Mouse (Mus musculus): ENCODE results near the gene Pax3. TPM values are rescaled to one million over a fixed set of nuclear protein-coding genes. Genes with fewer than 3 reads are reported as not detected.

Gene Pax3
- polyA plus RNA-seq, 1 experiment from 2014 or later = 0.70 TPM

GRCm38 (mm10) chr1:78157930-78158329 lies 39.0 kb downstream of the Pax3 start:
- no peak overlapping the region for H3K4me3 ChIP-seq
- ATAC-seq (replicated peaks) = no peak
- no peak overlapping the region for H3K27ac ChIP-seq (replicated peaks)
- peaks cover 83% of the 10 kb centered on the region for H3K27me3 ChIP-seq
- no peak overlapping the region for H3K4me2 ChIP-seq (replicated peaks)
- no peaks in the 10 kb centered on the region for H3K4me1 ChIP-seq
- no peak overlapping the region for H3K9ac ChIP-seq (replicated peaks)
- H3K9me3 ChIP-seq = no peaks in the 10 kb centered on the region
- WGBS = 30% methylated on average over 6 of the region's 6 CpGs
- H3K36me3 ChIP-seq = no peaks in the 10 kb centered on the region

GRCm38 (mm10) chr1:78155796-78156195 lies 41.1 kb downstream of the Pax3 start:
- no peaks in the 10 kb centered on the region for H3K4me1 ChIP-seq
- no peak overlapping the region for H3K27ac ChIP-seq (replicated peaks)
- no peak for ATAC-seq (replicated peaks)
- no peaks in the 10 kb centered on the region for H3K9me3 ChIP-seq
- 82% methylated on average over 4 of the region's 4 CpGs for WGBS
- H3K36me3 ChIP-seq = no peaks in the 10 kb centered on the region
- H3K4me3 ChIP-seq = no peak overlapping the region
- no peak overlapping the region for H3K4me2 ChIP-seq (replicated peaks)
- H3K9ac ChIP-seq (replicated peaks) = no peak overlapping the region
- H3K27me3 ChIP-seq = peaks cover 84% of the 10 kb centered on the region

- H3K4me3 ChIP-seq = no peak overlapping the region
- H3K9me3 ChIP-seq = no peaks in the 10 kb centered on the region
- peaks cover 97% of the 10 kb centered on the region for H3K27me3 ChIP-seq
- H3K4me2 ChIP-seq (replicated peaks) = no peak overlapping the region
- no peak overlapping the region for H3K9ac ChIP-seq (replicated peaks)
- 59% methylated on average over 2 of the region's 2 CpGs for WGBS
- H3K4me1 ChIP-seq = no peaks in the 10 kb centered on the region
- no peaks in the 10 kb centered on the region for H3K36me3 ChIP-seq
- ATAC-seq (replicated peaks) = no peak
- no peak overlapping the region for H3K27ac ChIP-seq (replicated peaks)
Measured at GRCm38 (mm10) chr1:78148011-78148623, 48.8 kb downstream of the Pax3 start.

GRCm38 (mm10) chr1:78143403-78143802 lies 53.5 kb downstream of the Pax3 start:
- WGBS = 5% methylated on average over 6 of the region's 6 CpGs
- H3K9ac ChIP-seq (replicated peaks) = no peak overlapping the region
- H3K4me2 ChIP-seq (replicated peaks) = no peak overlapping the region
- H3K36me3 ChIP-seq = no peaks in the 10 kb centered on the region
- ATAC-seq (replicated peaks) = no peak
- no peaks in the 10 kb centered on the region for H3K4me1 ChIP-seq
- H3K4me3 ChIP-seq = no peak overlapping the region
- no peak overlapping the region for H3K27ac ChIP-seq (replicated peaks)
- H3K9me3 ChIP-seq = no peaks in the 10 kb centered on the region
- H3K27me3 ChIP-seq = peaks cover 90% of the 10 kb centered on the region

GRCm38 (mm10) chr1:78142912-78143311 lies 54.0 kb downstream of the Pax3 start:
- Histone ChIP-seq H3K4me2 (replicated peaks) (no peak overlapping the region), H3K4me3 (no peak overlapping the region), H3K9ac (replicated peaks) (no peak overlapping the region), H3K27me3 (peaks cover 90% of the 10 kb centered on the region), H3K4me1 (no peaks in the 10 kb centered on the region), H3K9me3 (no peaks in the 10 kb centered on the region), H3K36me3 (no peaks in the 10 kb centered on the region), H3K27ac (replicated peaks) (no peak overlapping the region)
- ATAC-seq (replicated peaks) = no peak
- WGBS = 36% methylated on average over 6 of the region's 6 CpGs

- Histone ChIP-seq H3K9ac (replicated peaks) (no peak overlapping the region), H3K4me2 (replicated peaks) (no peak overlapping the region), H3K36me3 (no peaks in the 10 kb centered on the region), H3K9me3 (no peaks in the 10 kb centered on the region), H3K4me1 (no peaks in the 10 kb centered on the region), H3K27me3 (peaks cover 92% of the 10 kb centered on the region), H3K27ac (replicated peaks) (no peak overlapping the region), H3K4me3 (no peak overlapping the region)
- WGBS = 13% methylated on average over 9 of the region's 9 CpGs
- ATAC-seq (replicated peaks) = no peak
Measured at GRCm38 (mm10) chr1:78141741-78142501, 55.0 kb downstream of the Pax3 start.

GRCm38 (mm10) chr1:78141314-78141713 lies 55.6 kb downstream of the Pax3 start:
- Histone ChIP-seq H3K4me2 (replicated peaks) (no peak overlapping the region), H3K27ac (replicated peaks) (no peak overlapping the region), H3K4me3 (no peak overlapping the region), H3K4me1 (no peaks in the 10 kb centered on the region), H3K9ac (replicated peaks) (no peak overlapping the region), H3K9me3 (no peaks in the 10 kb centered on the region), H3K27me3 (peaks cover 91% of the 10 kb centered on the region), H3K36me3 (no peaks in the 10 kb centered on the region)
- under 1% methylated on average over 7 of the region's 7 CpGs for WGBS
- no peak for ATAC-seq (replicated peaks)

GRCm38 (mm10) chr1:78140505-78141303 lies 56.2 kb downstream of the Pax3 start:
- under 1% methylated on average over 14 of the region's 14 CpGs for WGBS
- H3K36me3 ChIP-seq = no peaks in the 10 kb centered on the region
- no peaks in the 10 kb centered on the region for H3K9me3 ChIP-seq
- no peak for ATAC-seq (replicated peaks)
- H3K4me1 ChIP-seq = no peaks in the 10 kb centered on the region
- no peak overlapping the region for H3K27ac ChIP-seq (replicated peaks)
- peaks cover 91% of the 10 kb centered on the region for H3K27me3 ChIP-seq
- H3K9ac ChIP-seq (replicated peaks) = no peak overlapping the region
- H3K4me3 ChIP-seq = no peak overlapping the region
- H3K4me2 ChIP-seq (replicated peaks) = no peak overlapping the region

- Histone ChIP-seq H3K36me3 (no peaks in the 10 kb centered on the region), H3K27ac (replicated peaks) (no peak overlapping the region), H3K4me1 (no peaks in the 10 kb centered on the region), H3K4me3 (no peak overlapping the region), H3K9me3 (no peaks in the 10 kb centered on the region), H3K27me3 (peaks cover 91% of the 10 kb centered on the region), H3K4me2 (replicated peaks) (no peak overlapping the region), H3K9ac (replicated peaks) (no peak overlapping the region)
- under 1% methylated on average over 11 of the region's 11 CpGs for WGBS
- ATAC-seq (replicated peaks) = no peak
Measured at GRCm38 (mm10) chr1:78139287-78139686, 57.6 kb downstream of the Pax3 start.

GRCm38 (mm10) chr1:78129267-78129666 lies 67.7 kb downstream of the Pax3 start:
- Histone ChIP-seq H3K4me2 (replicated peaks) (no peak overlapping the region), H3K9ac (replicated peaks) (no peak overlapping the region), H3K9me3 (no peaks in the 10 kb centered on the region), H3K27me3 (peaks cover 16% of the 10 kb centered on the region), H3K36me3 (no peaks in the 10 kb centered on the region), H3K4me3 (no peak overlapping the region), H3K27ac (replicated peaks) (no peak overlapping the region), H3K4me1 (no peaks in the 10 kb centered on the region)
- WGBS = 66% methylated on average over 5 of the region's 5 CpGs
- ATAC-seq (replicated peaks) = no peak

- H3K4me2 ChIP-seq (replicated peaks) = no peak overlapping the region
- H3K27ac ChIP-seq (replicated peaks) = no peak overlapping the region
- no peaks in the 10 kb centered on the region for H3K4me1 ChIP-seq
- no peaks in the 10 kb centered on the region for H3K36me3 ChIP-seq
- no peak for ATAC-seq (replicated peaks)
- 6% methylated on average over 10 of the region's 10 CpGs for WGBS
- no peak overlapping the region for H3K4me3 ChIP-seq
- H3K9ac ChIP-seq (replicated peaks) = no peak overlapping the region
- no peaks in the 10 kb centered on the region for H3K9me3 ChIP-seq
- H3K27me3 ChIP-seq = peaks cover 18% of the 10 kb centered on the region
Measured at GRCm38 (mm10) chr1:78119899-78120560, 76.9 kb downstream of the Pax3 start.

- H3K27ac ChIP-seq (replicated peaks) = no peak overlapping the region
- H3K4me3 ChIP-seq = no peak overlapping the region
- H3K4me1 ChIP-seq = no peaks in the 10 kb centered on the region
- H3K9ac ChIP-seq (replicated peaks) = no peak overlapping the region
- WGBS = 91% methylated on average over 3 of the region's 3 CpGs
- no peak for ATAC-seq (replicated peaks)
- H3K9me3 ChIP-seq = no peaks in the 10 kb centered on the region
- no peak overlapping the region for H3K4me2 ChIP-seq (replicated peaks)
- no peaks in the 10 kb centered on the region for H3K36me3 ChIP-seq
- H3K27me3 ChIP-seq = peaks cover 9% of the 10 kb centered on the region; the same call in 1 of the 2 replicates
Measured at GRCm38 (mm10) chr1:78116046-78116445, 80.9 kb downstream of the Pax3 start.

All from forebrain, embryonic 15.5 days (tissue).